Mouse (Mus musculus) liver, postnatal 0 days (tissue): ENCODE results near the gene Acpp.

Experiments used
- CTCF ChIP-seq: sonication (generic); IDR thresholded peaks from 2 replicates; pipeline ENCODE4 v1.5.1; 2016; ENCODE audit warnings: antibody characterized with exemption, low read depth
- EP300 ChIP-seq: IDR thresholded peaks from 2 replicates; pipeline ENCODE4 v1.6.1; 2016; ENCODE audit warnings: antibody characterized with exemption, low read depth, mild to moderate bottlenecking

DNA sequence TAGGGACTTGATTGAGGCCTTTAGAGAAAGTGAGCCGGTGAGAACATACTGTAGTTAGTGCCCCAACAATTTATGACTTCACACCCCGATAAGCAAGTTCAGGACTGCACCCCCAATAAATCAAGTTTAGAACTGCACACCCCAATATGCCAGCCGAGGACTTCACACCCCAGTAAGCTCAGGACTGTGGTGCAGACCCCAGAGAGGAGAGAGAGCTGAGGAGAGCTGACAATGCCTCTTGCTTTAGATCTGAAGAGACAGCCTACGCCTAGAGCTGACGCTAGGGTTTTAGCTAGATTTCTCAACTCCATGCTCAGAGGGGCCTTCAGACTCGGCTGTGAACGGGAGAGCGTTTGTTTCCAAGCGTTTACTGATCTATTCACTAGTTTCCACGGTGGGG is 32.7 kb downstream of the Acpp start:
- no peak for TF ChIP-seq CTCF
- TF ChIP-seq EP300 = no peak
